Mouse (Mus musculus) adrenal gland, adult 10 weeks (tissue): Measurements from ENCODE around the gene Phactr3. TPM values are rescaled to one million over a fixed set of nuclear protein-coding genes. Genes with fewer than 3 reads are reported as not detected.

Experiments
- polyA plus RNA-seq: library from polyadenylated mRNA; stranded (reverse); fragments of 350-450 nt; fragmentation: Illumina TruSeq; extraction: RNeasy Lipid Tissue Mini Kit (QIAGEN cat#74804); gene quantifications from one replicate; pipeline ENCODE4 v1.2.3, GENCODE M21; 2014; ENCODE audit warnings: low read depth, low replicate concordance

The Phactr3 gene
- polyA plus RNA-seq = 1.5 TPM

DNA sequence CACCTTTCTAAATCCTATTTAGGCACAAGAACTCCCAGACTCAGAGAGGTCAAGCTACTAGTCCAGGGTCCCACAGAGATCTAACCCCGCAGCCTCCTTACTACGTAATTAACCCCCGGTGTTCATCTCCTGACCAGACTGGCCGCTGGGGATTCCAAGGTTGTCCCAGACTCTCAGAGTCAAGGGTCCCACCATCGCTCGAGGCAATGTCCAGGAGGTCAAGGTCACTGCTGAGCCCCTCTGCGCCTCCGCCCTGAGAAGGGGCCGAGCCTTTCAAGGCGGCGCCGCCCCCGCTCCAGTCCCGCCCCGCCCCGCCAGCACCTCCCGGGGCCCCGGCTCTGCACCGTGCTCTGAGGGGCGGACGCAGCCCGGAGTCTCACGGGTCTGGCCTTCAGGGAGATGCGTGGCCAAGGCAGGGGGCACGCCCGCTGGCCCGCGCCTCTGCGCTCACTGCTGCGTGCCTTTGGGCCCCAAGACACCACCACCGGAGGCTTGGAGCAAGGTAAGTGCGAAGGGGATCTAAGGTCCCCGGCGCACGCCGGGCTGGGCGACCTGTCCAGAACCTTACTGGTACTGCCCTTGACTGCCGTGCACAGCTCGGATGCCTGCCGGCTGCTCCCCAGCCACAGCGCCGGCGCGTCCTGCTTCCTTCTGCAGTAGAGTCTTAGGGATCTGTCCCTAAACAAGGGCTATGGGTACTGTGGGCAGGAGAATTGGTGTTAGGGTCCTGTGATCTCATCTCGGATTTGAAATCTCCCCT lies at the start of gene Phactr3:
Phactr3 (plus strand) TSS at position 175 of the 760 bp plus-strand sequence.

DNA sequence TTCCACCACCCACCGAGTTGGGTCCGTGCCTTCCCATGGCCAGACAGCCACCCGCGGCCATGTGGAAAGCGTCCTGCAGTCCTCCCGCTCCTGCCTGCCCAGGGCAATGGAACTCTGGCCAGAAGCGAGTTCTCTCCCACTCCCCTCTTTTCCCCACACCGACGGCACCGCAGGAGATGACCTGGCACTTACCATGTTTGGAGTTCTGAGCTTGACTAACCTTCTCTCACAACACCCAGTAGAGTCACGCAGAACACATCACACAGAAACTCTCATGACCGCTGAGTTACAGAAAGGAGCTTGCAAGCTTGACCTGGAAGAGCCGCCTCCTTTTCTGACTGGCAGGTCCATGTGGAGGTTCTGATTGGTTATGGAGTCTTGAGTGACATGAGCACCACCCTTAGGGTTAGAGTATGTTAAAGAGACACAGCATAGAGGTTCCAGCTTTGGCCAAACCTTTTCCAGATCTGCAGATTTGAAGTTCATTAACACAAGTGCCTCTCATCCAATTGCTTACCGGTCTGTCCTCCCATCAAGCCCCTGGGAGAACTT lies 40.5 kb upstream of the Phactr3 start, which contains the start of gene Zfp931:
Zfp931 (minus strand) TSS at position 311 of the 552 bp plus-strand sequence.

Other genes with a start within 250 kb of the Phactr3 start
- gene Gm14327, start 221.9 kb upstream of the Phactr3 start, polyA plus RNA-seq = 12.1 TPM
- gene Zfp972, start 193.4 kb upstream of the Phactr3 start, polyA plus RNA-seq = not detected
- gene Gm14326, start 161.7 kb upstream of the Phactr3 start, polyA plus RNA-seq = 105 TPM
- gene Zfp971, start 95.7 kb upstream of the Phactr3 start, polyA plus RNA-seq = 96.6 TPM
- 151 TPM for gene Zfp931, start 40.5 kb upstream of the Phactr3 start, polyA plus RNA-seq